ENCODE assay signal across 8 mouse cellular contexts in the genomic region with DNA sequence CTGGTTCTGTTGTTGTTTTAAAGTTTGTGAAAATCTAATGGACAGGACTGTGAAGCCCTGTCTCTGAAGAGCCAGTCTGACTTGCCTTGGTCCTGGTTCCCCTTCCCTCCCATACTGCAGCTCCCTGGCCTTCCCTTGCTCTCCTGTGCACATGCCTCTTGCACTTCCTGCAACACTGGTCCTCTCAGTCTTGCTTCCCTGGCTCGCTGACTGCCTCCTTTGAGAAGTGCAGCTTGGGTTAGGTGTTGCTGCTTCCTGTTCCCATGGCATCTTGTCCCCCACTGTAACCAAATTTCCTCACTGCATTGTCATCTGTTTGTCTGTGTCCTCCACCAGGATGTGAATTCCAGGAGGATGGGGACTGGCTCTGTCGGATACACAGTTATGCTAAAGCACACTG. TPM values are rescaled to one million over a fixed set of nuclear protein-coding genes. Genes with fewer than 3 reads are reported as not detected.
A peak's percentile ranks its signal among the peaks of the same experiment; 100 is the strongest.
DNase-seq lines count a peak whose midpoint lies in the region; ATAC-seq lines count a peak whose summit lies in the region.

No protein-coding gene starts in this region.

- intact Hi-C loops in heart, postnatal 14 days (cut with DNase I): loop anchor here (2.0 to 5.0 kb wide), 3 partner anchors 15 to 52 kb away; no protein-coding TSS in a partner anchor

- WGBS in heart, embryonic 13.5 days: 48% methylated on average over 2 of the region's 2 CpGs

- peak overlapping the region; percentile 61 for H3K9ac ChIP-seq in heart, embryonic 13.5 days

- no peaks in the 10 kb centered on the region for H3K9me3 ChIP-seq in heart, embryonic 13.5 days
- no peaks in the 10 kb centered on the region for H3K9me3 ChIP-seq in megakaryocyte, embryonic 14.5 days

- no peak for DNase-seq in heart, postnatal 14 days
- peak; percentile 8 for DNase-seq in embryo, embryonic 9.5 days (ENCODE audit: extremely low spot score)
- DNase-seq in lung, postnatal 14 days: peak; percentile 27
- no peak for DNase-seq in urinary bladder, postnatal 36 days (ENCODE audit: low spot score in 2 of 2)
- no peak for DNase-seq in spleen, postnatal 14 days (ENCODE audit: low spot score in 2 of 2)

- no peaks in the 10 kb centered on the region for H3K27me3 ChIP-seq in heart, embryonic 13.5 days (replicated peaks)
- no peaks in the 10 kb centered on the region for H3K27me3 ChIP-seq in megakaryocyte, embryonic 14.5 days (replicated peaks)

- no peak overlapping the region for H3K4me3 ChIP-seq in heart, embryonic 13.5 days
- H3K4me3 ChIP-seq in megakaryocyte, embryonic 14.5 days (replicated peaks): peak overlapping the region; percentile 83

- ATAC-seq in heart, embryonic 13.5 days (ENCODE audit: extremely low read depth, insufficient number of reproducible peaks, low FRiP score, low TSS enrichment): no peak
- ATAC-seq in megakaryocyte, adult 5-6 weeks (ENCODE audit: poor library complexity, severe bottlenecking): no peak

- H3K4me2 ChIP-seq in heart, embryonic 13.5 days: peak overlapping the region; percentile 76

- H3K27ac ChIP-seq in heart, embryonic 13.5 days (replicated peaks): no peak overlapping the region

- H3K36me3 ChIP-seq in heart, embryonic 13.5 days: no peaks in the 10 kb centered on the region
- H3K36me3 ChIP-seq in megakaryocyte, embryonic 14.5 days (replicated peaks; ENCODE audit: low read length): no peaks in the 10 kb centered on the region

- peaks cover 62% of the 10 kb centered on the region for H3K4me1 ChIP-seq in heart, embryonic 13.5 days
- H3K4me1 ChIP-seq in megakaryocyte, embryonic 14.5 days: peaks cover 52% of the 10 kb centered on the region

RNA-seq across cellular contexts. Expression of a gene that starts 2.5 kb away (rescaled TPM):
- polyA plus RNA-seq in heart, embryonic 13.5 days (2015; fragmentation: Nextera tagmentation; extraction: Ambion mirVana): 5.2 and 7.4 TPM in 2 replicates
- total RNA-seq in heart, postnatal 14 days (2021): 10 to 100 TPM; 45.4 to 46.2 TPM
- polyA plus RNA-seq in megakaryocyte, embryonic 14.5 days (2012; ENCODE audit: insufficient read depth, low replicate concordance): 0.64 and 0.81 TPM in 2 replicates
- 23.5 and 25.0 TPM in 2 replicates for total RNA-seq in megakaryocyte, adult 5-6 weeks (2015)
- total RNA-seq in megakaryocyte, adult 5-6 weeks (2017): 31.1 and 32.4 TPM in 2 replicates

RNA-seq across cellular contexts. Expression of a gene that starts 34.1 kb away (rescaled TPM):
- polyA plus RNA-seq in heart, embryonic 13.5 days (2015; fragmentation: Nextera tagmentation; extraction: Ambion mirVana): 3.3 and 3.9 TPM in 2 replicates
- total RNA-seq in heart, postnatal 14 days (2021): 1 to 10 TPM; 8.4 to 9.7 TPM
- polyA plus RNA-seq in megakaryocyte, embryonic 14.5 days (2012; ENCODE audit: insufficient read depth, low replicate concordance): 4.0 and 5.0 TPM in 2 replicates
- 2.3 and 2.4 TPM in 2 replicates for total RNA-seq in megakaryocyte, adult 5-6 weeks (2015)
- total RNA-seq in megakaryocyte, adult 5-6 weeks (2017): 0.53 and 0.77 TPM in 2 replicates

Comparison
In these comparisons a context has a peak if more than half of its experiments do, and no peak if none do; other contexts are left out.
1. DNase-seq: peak in embryo, embryonic 9.5 days (single experiment) and lung, postnatal 14 days (single experiment); none in heart, postnatal 14 days (0 of 2), urinary bladder, postnatal 36 days (0 of 2) and spleen, postnatal 14 days (0 of 2).